Mouse (Mus musculus) liver, adult (tissue): ENCODE measurements around the gene Pik3cb.

Experiments
- GATA4 ChIP-seq: IDR thresholded peaks from 2 replicates; pipeline ENCODE4 v1.6.1; 2014; ENCODE audit warnings: mild to moderate bottlenecking, low read length; ENCODE audit not compliant: insufficient replicate concordance

Pik3cb gene

DNA sequence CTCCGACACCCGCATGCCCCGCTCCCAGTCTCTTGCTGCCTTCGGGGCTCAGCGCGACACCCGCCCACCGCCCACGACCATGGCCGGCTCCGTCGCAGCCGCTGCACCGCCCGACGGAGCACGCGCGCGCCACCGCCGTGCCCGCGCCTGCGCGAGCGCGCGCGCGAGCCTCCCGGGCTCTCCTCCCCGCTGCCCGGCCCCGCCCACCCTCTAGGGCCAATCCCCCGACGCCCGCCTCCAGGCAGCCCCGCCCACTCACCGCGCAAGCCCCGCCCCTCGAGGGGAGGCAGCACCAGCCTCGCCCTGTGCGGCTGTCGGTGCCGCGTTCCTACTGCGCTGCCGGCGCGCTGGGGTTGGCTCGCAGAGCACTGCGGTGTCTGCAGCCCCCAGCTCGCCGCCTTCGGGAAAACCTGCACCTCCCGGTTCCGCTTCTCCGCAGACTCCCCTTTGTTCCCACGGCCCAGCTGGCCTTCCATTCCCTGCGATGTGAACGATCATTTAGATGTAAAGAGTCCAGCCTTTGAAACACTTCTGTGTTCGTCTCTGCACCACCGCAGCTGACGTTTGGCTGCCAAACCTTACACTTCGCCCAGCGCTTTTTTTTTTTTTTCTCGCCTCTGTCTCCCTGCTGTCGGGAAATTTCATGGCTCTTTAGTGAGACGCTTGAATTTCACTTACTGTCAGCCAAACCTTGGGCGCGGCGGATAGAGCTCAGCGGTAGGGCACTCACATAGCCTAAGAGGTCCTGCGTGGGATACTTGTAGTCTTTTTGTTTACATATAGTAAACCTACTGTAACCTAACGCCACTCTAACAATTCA is at the start of gene Pik3cb:
TSS of gene Pik3cb (minus strand) at position 559 of the 820 bp plus-strand sequence.
- no peak for TF ChIP-seq GATA4

- no peak for TF ChIP-seq GATA4
Observed at GRCm38 (mm10) chr9:99183043-99183670, 42.7 kb upstream of the Pik3cb start.

DNA sequence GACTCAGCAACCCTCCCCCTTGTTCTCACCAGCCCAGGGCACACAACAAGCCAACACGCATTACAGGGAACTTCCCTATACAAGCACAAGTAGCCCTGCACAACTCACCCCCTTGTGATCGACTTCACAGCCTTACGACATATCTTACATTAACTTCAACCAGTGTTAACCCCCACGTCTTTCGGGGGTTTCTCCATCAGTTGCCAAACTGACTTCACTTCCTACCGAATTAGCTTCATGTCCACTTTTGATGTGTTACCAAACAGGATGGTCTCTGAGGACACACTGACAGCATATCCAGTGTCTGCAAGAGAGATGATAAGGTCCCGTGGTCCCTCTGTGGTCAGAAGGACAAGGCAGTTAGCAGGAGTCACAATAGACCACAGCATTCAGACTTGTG is 41.7 kb upstream of the Pik3cb start:
- TF ChIP-seq GATA4, result no peak

DNA sequence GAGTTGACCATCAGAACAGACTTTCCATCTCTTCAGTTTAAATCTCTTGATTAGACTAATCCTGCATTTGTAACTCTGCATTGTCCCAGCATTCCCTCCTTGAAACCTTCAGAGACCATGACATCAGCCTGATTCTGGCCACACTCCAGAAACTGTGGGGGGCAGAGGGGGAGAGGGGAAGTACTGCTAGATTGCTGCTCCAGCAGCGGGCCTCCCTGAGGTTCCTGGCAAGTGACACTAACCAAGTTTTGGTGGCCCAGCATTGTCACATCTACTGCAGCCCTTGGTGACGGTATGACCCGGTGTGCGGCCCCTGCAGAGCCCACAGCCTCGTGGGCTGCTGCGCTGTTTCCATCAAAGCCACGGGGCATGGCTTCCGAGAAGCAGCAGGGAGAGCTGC is 39.9 kb upstream of the Pik3cb start:
- no peak for TF ChIP-seq GATA4

DNA sequence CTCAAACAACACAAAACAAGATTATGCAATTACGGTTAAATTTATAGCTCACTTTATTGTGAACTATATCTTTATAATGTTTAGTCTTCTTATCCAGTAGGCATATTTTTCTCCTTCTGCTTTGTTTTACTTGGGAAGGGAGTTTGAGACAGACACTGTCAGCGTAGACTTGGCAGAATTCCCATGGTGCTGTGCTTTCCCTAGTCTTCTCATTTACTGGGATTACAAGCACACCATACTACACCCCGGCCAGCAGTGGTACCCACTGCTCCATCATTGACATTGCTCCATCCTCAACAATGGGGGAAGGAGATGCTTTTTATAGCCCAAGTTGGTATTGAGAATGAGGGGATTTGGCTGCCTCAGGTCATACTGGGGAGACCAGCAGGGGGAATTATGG is 38.3 kb upstream of the Pik3cb start:
- TF ChIP-seq GATA4, result no peak

- TF ChIP-seq GATA4, result no peak
Observed at GRCm38 (mm10) chr9:99175774-99176173, 35.4 kb upstream of the Pik3cb start.

DNA sequence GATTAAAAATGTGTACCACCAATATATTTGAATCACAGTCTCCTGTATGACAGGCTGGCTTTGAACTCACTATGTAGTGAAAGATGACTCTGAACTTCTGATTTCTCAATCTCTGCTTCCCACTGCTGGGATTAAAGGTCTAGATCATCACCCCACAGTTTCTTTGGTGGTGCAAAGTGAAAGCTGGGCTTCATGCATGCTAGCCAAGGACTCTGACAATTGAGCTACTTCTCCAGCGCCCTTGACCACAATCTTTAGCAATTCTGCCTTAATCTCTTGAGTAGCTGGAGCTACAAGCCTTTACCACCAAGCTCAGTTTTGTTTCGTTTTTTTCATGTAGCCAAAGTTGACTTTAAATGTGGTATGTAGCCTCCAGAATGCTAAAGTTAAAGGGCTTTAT is 32.4 kb upstream of the Pik3cb start:
- TF ChIP-seq GATA4, result no peak

- no peak for TF ChIP-seq GATA4
Observed at GRCm38 (mm10) chr9:99171186-99171585, 30.8 kb upstream of the Pik3cb start.

DNA sequence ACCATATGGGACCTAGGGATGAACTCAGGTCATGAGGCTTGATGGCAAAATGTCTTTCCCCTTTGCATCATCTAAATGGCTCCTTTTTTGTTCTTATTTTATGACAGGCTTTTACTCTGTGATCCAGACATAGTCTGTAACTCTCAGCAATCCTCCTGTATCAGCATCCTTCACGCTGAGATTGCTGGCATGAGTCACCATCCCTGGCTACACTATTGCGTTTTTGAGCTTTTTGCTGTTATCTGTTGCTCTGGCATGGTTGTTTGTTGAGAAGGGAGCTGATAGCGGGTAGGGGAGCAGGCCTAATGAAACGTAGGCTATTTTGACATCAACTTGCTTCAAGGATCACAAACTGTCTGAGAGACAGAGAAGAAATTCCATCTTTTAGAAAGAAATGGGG is 28.6 kb upstream of the Pik3cb start:
- no peak for TF ChIP-seq GATA4

DNA sequence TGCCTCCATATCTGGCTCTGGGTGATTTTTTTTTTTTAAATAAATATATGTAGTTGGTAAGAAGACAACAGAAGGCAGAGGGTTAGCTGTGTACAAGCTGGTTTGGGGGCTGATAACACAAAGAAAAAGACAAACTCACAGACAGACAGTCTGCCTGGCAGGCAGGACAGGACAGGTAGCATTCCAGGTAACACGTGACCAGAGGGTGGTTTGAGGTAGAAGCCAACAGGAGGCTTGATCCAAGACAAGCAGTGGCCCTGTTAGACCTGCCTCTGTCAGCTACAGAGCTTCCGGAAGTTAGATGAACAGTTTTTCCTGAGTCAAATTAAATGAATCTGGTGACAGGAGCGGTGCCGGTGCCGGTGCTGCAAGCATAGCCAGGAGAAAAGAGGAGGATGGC is 26.5 kb upstream of the Pik3cb start:
- TF ChIP-seq GATA4, result no peak

DNA sequence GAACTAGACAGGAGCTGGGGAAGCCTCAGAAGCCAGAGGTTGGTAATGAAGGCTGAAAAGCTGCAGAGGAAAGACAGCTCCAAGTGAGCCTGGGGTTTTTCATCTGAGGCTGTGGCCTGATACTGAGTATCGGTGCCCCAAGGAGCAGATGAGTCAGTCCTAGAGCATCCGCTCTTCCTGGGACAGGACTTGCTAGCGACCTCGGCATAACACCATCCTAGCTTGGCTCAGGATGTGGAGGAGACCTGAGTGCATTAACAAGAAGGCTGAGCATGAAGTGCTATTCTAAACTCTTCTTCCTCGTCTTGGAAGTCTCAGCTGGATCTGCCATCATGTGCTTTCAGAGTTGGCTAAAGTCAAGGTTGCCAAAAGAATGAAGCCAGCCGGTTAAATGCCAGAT is 25.5 kb upstream of the Pik3cb start:
- no peak for TF ChIP-seq GATA4

DNA sequence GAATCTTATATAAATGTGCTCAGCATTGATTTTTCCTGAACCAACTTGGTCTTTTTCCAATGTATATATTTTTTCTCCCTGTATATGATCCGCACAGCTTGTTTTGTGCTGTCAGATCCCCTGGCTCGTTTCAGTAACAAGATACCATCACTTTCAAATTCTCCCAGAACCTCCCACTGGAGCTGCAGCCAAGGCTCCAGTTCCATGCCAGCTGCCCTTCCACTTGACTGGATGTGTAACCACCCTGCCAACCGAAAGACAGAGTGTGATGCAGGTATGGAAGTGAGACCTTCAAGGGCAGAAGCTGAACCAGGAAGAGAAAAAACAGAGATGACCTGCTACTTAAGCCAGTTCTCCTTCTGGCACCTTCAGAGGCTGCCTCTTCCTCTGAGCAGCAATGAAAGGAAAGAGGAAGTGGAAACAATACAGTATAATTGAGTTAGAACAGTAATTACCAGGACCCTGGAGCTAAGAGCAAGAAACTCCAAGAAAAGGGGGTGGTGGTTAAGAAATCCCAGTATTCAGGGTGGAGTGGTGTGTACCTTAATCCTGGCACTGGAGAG is 24.3 kb upstream of the Pik3cb start:
- no peak for TF ChIP-seq GATA4

DNA sequence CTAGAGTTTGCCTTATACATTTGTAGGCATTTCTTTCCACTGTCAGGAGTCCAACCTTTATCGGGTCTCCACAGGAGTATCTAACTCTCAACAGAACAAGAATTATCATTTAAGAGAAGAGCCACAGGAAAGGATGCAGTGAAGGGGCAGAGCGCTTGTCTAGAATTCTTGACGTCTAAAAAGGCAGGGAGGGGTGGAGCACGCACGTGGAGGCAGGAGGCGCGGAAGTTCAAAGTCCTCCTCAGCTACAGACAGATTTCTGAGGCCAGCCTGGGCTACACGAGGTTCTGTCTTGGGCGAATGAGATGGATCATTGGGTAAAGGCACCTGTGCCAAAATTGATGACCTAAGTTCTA is 23.7 kb upstream of the Pik3cb start:
- no peak for TF ChIP-seq GATA4

DNA sequence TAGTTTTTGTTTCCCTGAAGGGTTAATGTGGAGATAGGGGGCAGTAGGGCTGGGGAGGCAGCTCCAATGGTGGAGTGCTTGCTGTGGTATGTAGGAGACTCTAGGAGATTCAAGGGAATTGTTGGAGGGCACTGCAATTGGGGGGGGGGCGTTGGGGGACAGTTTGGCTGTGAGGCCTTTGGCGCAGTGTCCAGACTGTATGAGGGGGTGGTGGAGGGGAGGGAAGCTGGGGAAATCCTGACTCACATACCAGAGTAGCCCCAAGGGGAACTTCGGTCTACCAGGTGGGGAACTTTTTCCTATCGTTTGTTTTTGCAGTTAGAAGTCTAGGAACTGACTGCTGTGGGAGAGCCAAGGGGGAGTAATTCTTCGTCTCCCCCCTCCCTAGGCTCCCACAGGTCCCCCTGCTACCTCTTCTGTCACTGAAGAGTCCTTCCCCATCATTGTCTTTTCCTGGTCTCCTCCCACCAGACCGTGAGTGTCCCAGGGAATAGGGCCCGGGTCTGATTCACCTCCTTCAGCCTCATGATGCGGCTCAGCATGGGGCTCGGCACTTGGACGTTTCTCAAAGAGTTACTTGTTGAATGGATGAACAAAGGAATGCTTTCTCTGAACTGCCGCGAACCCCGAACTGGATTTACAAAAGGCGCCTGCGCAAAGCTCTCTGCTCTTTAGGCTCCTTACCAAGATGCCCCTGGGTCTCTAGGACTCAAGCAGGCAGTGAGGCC is 23.2 kb upstream of the Pik3cb start:
- no peak for TF ChIP-seq GATA4

GRCm38 (mm10) chr9:99162839-99163238 is 22.4 kb upstream of the Pik3cb start:
- no peak for TF ChIP-seq GATA4

DNA sequence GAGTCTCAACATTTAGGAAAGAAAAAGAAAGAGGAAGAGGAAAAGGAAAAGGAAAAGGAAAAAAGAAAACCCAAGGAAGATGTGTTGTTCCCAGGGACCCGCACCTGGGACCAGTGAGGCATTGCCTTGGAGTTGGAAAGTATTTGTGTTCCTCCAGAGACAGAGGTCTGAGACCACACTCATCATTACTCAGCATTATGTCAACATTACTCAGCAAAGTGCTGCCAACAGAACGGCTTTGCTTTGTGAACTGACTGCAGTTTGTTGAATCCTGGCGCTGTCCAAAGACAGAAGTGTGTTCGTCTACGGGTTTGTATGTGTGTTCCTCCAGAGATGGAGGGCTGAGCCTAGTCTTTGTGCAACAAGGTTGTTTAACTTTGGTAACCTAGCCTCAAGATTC is 20.4 kb upstream of the Pik3cb start:
- TF ChIP-seq GATA4, result no peak

GRCm38 (mm10) chr9:99159932-99160331 is 19.5 kb upstream of the Pik3cb start:
- no peak for TF ChIP-seq GATA4

- no peak for TF ChIP-seq GATA4
Observed at GRCm38 (mm10) chr9:99158708-99159107, 18.3 kb upstream of the Pik3cb start.
